Mouse (Mus musculus) left cerebral cortex, postnatal 4 days (tissue): Measurements from ENCODE around the gene Gm20388. TPM values are rescaled to one million over a fixed set of nuclear protein-coding genes. Genes with fewer than 3 reads are reported as not detected.
"Not testable (repeated sequence)": the region's sequence is repeated elsewhere in the genome, so short reads cannot be mapped to it uniquely, and the experiment has no call there.

Source experiments
- DNase-seq: peaks from one replicate; pipeline ENCODE4 v3.0.0-alpha.2; 2022
- intact Hi-C: fragments of 180-260 bp; cut with DNase I; formaldehyde crosslinking; loops from one replicate; pipeline ENCODE4 v1.15.1; 2025
- total RNA-seq, 2 experiments: library from RNA; stranded (reverse); gene quantifications; 2 replicates each; pipeline ENCODE4 v1.2.3; 2021

Gm20388 gene
- total RNA-seq, 2 experiments from 2014 or later, result 6.5 to 12.8 TPM

DNA sequence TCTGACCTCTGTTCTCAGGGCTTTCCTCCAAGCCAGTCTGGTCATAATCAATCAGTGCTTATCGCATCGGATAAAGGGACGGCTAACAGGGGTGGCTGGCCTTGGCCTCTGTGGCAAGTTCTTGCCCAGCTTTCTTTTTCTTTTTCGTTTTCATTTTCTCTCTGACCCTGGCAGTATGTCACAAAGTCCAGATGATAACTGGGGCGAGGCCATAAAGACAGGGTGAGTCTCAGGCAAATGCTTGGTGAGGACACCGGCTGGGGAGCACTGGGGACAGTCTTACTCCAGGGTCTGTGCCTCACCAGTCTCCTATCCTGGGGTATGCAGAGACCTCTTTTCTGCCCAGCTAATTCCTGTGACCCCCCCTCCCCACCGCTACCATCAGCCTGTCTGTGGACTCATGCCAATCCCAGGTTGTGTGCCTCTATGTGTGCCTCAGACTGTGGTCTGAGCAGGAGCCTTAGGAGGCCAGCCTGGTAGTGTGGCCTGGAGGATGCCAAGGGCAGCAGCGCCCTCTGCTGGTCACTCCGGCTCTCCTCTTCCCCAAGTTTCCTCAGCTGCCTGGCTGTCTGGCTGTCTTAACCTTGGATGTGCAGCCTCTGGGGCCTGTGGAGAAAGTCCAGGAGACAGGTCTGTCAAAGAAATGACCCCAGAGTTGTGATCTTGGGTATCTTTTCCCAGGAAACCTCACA is 885.4 kb downstream of the Gm20388 start:
- intact Hi-C loops, result loop anchor here (2.0 kb wide), 1 partner anchor 117 kb away; no protein-coding TSS in a partner anchor
- peak; percentile 86 for DNase-seq

- DNase-seq, result no peak
- intact Hi-C loops, result loop anchor here (2.0 kb wide), 1 partner anchor 118 kb away; no protein-coding TSS in a partner anchor
Measured at GRCm38 (mm10) chr8:120797019-120797727, 886.5 kb downstream of the Gm20388 start.

- DNase-seq, result peak; percentile 64
- intact Hi-C loops, result no loop called here
Measured at GRCm38 (mm10) chr8:120800308-120800865, 889.7 kb downstream of the Gm20388 start.

- intact Hi-C loops, DNase-seq: not testable (repeated sequence)
Measured at GRCm38 (mm10) chr8:120803661-120804375, 893.2 kb downstream of the Gm20388 start.

GRCm38 (mm10) chr8:120804741-120805140 is 894.1 kb downstream of the Gm20388 start:
- intact Hi-C loops, result no loop called here
- DNase-seq, result no peak

DNA sequence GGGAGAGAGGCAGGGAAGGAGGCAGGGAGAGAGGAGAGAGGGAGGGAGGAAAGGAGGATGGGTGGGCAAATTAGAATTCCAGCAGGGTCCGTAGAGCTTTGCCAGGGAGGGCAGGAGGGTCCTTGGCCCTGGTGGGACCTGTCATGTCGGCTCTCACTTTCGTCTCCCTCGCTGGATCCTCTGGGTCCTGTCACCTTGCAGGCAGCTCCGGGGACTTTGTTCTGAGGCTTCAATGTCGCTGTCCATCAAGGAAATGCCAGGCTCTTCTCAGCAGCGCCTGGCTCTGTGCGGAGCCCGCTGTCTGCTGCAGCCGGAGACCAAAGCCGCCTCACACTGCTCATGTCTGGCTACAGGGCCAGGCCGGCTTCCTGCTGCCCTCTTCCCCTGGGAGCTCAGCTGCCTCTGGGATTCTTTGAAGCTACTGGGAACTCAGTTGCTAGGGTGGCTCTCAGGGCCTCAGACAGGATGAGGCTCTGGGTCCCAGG is 896.2 kb downstream of the Gm20388 start:
- no peak for DNase-seq
- intact Hi-C loops, result no loop called here

- intact Hi-C loops, result no loop called here
- no peak for DNase-seq
Measured at GRCm38 (mm10) chr8:120807719-120808118, 897.1 kb downstream of the Gm20388 start.

- intact Hi-C loops, result no loop called here
- DNase-seq, result no peak
Measured at GRCm38 (mm10) chr8:120809050-120809449, 898.4 kb downstream of the Gm20388 start.

- DNase-seq, result no peak
Measured at GRCm38 (mm10) chr8:120811953-120812352, 901.3 kb downstream of the Gm20388 start.

GRCm38 (mm10) chr8:120813028-120813427 is 902.4 kb downstream of the Gm20388 start:
- DNase-seq, result no peak
- intact Hi-C loops, result no loop called here

More at GRCm38 (mm10) chr8:120811953-120812352, 901.3 kb downstream of the Gm20388 start:
- intact Hi-C loops, result no loop called here

- DNase-seq, result no peak
- intact Hi-C loops, result no loop called here
Measured at GRCm38 (mm10) chr8:120813839-120814238, 903.2 kb downstream of the Gm20388 start.

DNA sequence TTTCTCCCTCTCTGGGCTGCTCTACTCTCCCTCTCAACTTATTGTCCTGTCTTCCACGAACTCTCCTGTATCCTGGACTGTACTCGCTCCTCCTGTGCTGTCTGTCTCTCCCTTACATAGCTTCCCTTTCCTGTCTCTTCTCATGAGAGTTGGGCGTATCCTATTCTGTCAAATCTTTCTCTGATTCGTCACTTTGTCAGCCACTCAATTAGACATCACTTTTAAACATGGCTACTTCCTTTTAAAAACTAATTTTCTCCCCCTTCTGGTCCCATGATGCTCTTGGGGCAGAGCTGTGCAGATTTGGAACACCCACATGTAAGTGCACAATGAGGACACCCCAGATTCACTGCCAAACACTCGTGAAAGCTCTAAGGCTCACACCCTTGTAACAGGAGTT is 905.7 kb downstream of the Gm20388 start:
- DNase-seq, result no peak

DNA sequence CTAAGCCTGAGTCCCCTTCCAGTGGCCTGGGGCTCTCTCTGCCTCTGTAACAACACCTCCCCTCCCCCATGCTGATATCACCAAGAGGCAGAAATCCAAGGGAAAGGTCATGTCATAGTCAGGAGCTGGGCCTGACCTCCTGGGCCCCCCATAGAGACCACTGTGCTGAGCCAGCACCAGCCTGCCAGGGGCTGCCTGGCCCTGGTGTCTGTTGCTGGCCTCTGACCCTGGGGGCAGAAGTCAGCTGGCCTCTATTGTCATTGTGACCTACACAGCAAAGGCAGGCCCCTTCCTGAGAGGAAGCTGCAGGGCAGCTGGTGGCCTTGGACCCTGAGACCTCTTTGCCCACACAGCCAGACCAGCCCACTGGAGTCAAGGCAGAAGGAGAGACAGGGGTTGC is 909.3 kb downstream of the Gm20388 start:
- intact Hi-C loops, result loop anchor here (2.0 kb wide), 1 partner anchor 273 kb away; no protein-coding TSS in a partner anchor
- no peak for DNase-seq

More for the DNA sequence above, 905.7 kb downstream of the Gm20388 start:
- intact Hi-C loops, result no loop called here

GRCm38 (mm10) chr8:120821399-120822170 is 910.9 kb downstream of the Gm20388 start:
- DNase-seq, result peak; percentile 70
- intact Hi-C loops, result loop anchor here (2.0 kb wide), 1 partner anchor 271 kb away; no protein-coding TSS in a partner anchor

GRCm38 (mm10) chr8:120823331-120823730 is 912.7 kb downstream of the Gm20388 start:
- intact Hi-C loops, result no loop called here
- DNase-seq, result no peak

DNA sequence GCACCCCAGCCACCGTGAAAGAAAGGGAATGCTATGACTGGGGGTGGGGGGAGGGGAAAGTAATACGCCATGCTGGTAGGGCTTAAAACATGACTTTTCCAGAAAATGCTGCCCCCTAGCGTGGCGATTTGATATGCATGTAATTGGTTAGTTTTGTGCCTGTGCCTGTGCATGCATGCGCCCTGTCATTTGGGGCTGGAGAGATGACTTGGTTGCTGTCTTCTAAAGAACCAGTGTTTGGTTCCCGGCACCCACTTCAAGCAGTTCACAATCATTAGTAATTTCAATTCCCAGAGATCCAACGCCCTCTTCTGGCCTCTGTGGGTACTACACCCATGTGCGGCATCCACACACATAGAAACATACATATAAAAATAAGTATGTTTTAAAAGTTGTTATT is 913.2 kb downstream of the Gm20388 start:
- DNase-seq, result no peak
- intact Hi-C loops, result no loop called here

- intact Hi-C loops, result no loop called here
- no peak for DNase-seq
Measured at GRCm38 (mm10) chr8:120824638-120825037, 914.0 kb downstream of the Gm20388 start.

- DNase-seq, result peak; percentile 26
- intact Hi-C loops, result no loop called here
Measured at GRCm38 (mm10) chr8:120828279-120828678, 917.6 kb downstream of the Gm20388 start.

- intact Hi-C loops, result no loop called here
Measured at GRCm38 (mm10) chr8:120830661-120831060, 920.0 kb downstream of the Gm20388 start.

GRCm38 (mm10) chr8:120832022-120832421 is 921.4 kb downstream of the Gm20388 start:
- intact Hi-C loops, result no loop called here
- DNase-seq, result no peak

More at GRCm38 (mm10) chr8:120830661-120831060, 920.0 kb downstream of the Gm20388 start:
- DNase-seq, result no peak
